Mouse (Mus musculus) liver, embryonic 14.5 days (tissue): Measurements from ENCODE around the gene Pld1.

Experiments used
- CTCF ChIP-seq: IDR thresholded peaks from 2 replicates; pipeline ENCODE4 v1.5.1; 2016; ENCODE audit warnings: antibody characterized with exemption, low read depth, control low read depth
- EP300 ChIP-seq: IDR thresholded peaks from 2 replicates; pipeline ENCODE4 v1.6.1; 2016; ENCODE audit warnings: antibody characterized with exemption, low read depth

DNA sequence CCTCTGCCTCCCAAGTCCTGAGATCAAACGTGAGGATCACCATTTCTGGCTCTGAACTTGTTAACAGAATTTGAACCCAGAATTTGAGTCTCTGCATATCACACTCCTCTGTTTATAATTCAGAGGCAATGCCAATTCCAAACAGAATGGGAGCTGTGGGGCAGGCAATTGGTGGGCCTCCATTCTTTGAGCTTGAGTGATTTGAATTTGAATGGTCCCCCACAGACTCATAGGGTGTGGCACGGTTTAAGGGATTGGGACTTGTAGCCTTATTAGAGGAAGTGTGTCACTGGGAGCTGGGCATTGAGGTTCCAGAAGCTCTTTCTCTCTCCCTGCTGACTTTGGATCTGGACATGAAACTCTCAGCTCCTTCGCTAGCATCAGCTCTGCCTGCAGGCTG is 2.9 kb upstream of the Pld1 start:
- TF ChIP-seq CTCF (no peak), EP300 (no peak)
